Comparison of ENCODE assay signal across 16 mouse cellular contexts in genomic region chr7:144933336-144933735, GRCm38 (mm10). TPM values are rescaled to one million over a fixed set of nuclear protein-coding genes. Genes with fewer than 3 reads are reported as not detected.
DNase-seq lines count a peak whose midpoint lies in the region; ATAC-seq lines count a peak whose summit lies in the region.
"Had no signal": no experiment of that assay in that cellular context is flagged by ENCODE, and none has a peak within 500 bp of the region (broad histone marks: within the 10 kb centered on the region; RNA-seq: fewer than 3 reads in every experiment).

No protein-coding gene starts in this region.

- peak; percentile 24 for DNase-seq in cerebellum, adult 9-10 months
- DNase-seq in cerebellum, adult 11 months, result no peak
- peak; percentile 60 to 66 for DNase-seq in heart, postnatal 10 days
- peak; percentile 72 for DNase-seq in adrenal gland, postnatal 10 days
- peak; percentile 46 for DNase-seq in kidney, postnatal 10 days
- no peak for DNase-seq in ovary, postnatal 10 days (ENCODE audit: low spot score)
- no peak for DNase-seq in layer of hippocampus, adult 11-12 months (ENCODE audit: low spot score)
- DNase-seq: right cerebral cortex, adult 18-20 months had no signal

- WGBS in heart, embryonic 12.5 days, result 84% methylated on average over 3 of the region's 3 CpGs

- H3K9me3 ChIP-seq in heart, embryonic 12.5 days (replicated peaks), result no peaks in the 10 kb centered on the region
- H3K9me3 ChIP-seq: heart, embryonic 15.5 days; limb, embryonic 15.5 days; lung, embryonic 15.5 days; neural tube, embryonic 13.5 days had no signal

- no peak overlapping the region for H3K27ac ChIP-seq in heart, embryonic 12.5 days (ENCODE audit: poor library complexity, severe bottlenecking)
- H3K27ac ChIP-seq: heart, embryonic 15.5 days; hindbrain, postnatal 0 days; left cerebral cortex, adult 2 months; limb, embryonic 15.5 days; lung, embryonic 15.5 days; neural tube, embryonic 13.5 days had no signal

- no peaks in the 10 kb centered on the region for H3K27me3 ChIP-seq in heart, embryonic 12.5 days (replicated peaks)
- H3K27me3 ChIP-seq: heart, embryonic 15.5 days; limb, embryonic 15.5 days had no signal

- peaks cover 67% of the 10 kb centered on the region for H3K36me3 ChIP-seq in heart, embryonic 12.5 days

- no peak overlapping the region for H3K4me2 ChIP-seq in heart, embryonic 12.5 days
- H3K4me2 ChIP-seq: heart, embryonic 15.5 days; limb, embryonic 15.5 days; lung, embryonic 15.5 days; neural tube, embryonic 13.5 days had no signal

- no peak overlapping the region for H3K9ac ChIP-seq in heart, embryonic 12.5 days
- H3K9ac ChIP-seq: heart, embryonic 15.5 days; limb, embryonic 15.5 days; lung, embryonic 15.5 days; neural tube, embryonic 13.5 days had no signal

- intact Hi-C loops in heart, postnatal 10 days (cut with DNase I), result no loop called here

- ATAC-seq in heart, embryonic 12.5 days (ENCODE audit: insufficient number of reproducible peaks, low FRiP score), result no peak
- ATAC-seq: hindbrain, postnatal 0 days had no signal

- H3K4me1 ChIP-seq in heart, embryonic 12.5 days (replicated peaks), result peaks cover 18% of the 10 kb centered on the region

- no peak overlapping the region for H3K4me3 ChIP-seq in heart, embryonic 12.5 days
- H3K4me3 ChIP-seq: heart, embryonic 15.5 days; left cerebral cortex, adult 2 months; limb, embryonic 15.5 days; lung, embryonic 15.5 days; neural tube, embryonic 13.5 days had no signal

RNA-seq across cellular contexts. Expression of gene Ccnd1, which starts 6.4 kb away (rescaled TPM):
- total RNA-seq in heart, postnatal 10 days (2021), result 100 to 1,000 TPM in 1 of 2 experiments, 10 to 100 TPM in 1; 89.8 to 102 TPM
- 81.2 and 89.9 TPM in 2 replicates for polyA plus RNA-seq in heart, embryonic 12.5 days (2016; fragmentation: Nextera tagmentation; extraction: Ambion mirVana)
- total RNA-seq in adrenal gland, postnatal 10 days (2021), result 10 to 100 TPM; 72.7 to 80.8 TPM

RNA-seq across cellular contexts. Expression of gene LTO1, which starts 18.4 kb away (rescaled TPM):
- total RNA-seq in heart, postnatal 10 days (2021), result 10 to 100 TPM; 13.6 to 16.2 TPM
- 20.1 and 21.4 TPM in 2 replicates for polyA plus RNA-seq in heart, embryonic 12.5 days (2016; fragmentation: Nextera tagmentation; extraction: Ambion mirVana)
- 10 to 100 TPM; 25.6 to 26.2 TPM for total RNA-seq in adrenal gland, postnatal 10 days (2021)

RNA-seq across cellular contexts. Expression of gene Fgf15, which starts 37.0 kb away (rescaled TPM):
- total RNA-seq in heart, postnatal 10 days (2021), result not detected
- polyA plus RNA-seq in heart, embryonic 12.5 days (2016; fragmentation: Nextera tagmentation; extraction: Ambion mirVana), result 0.10 TPM in 1 of 2 replicates, not detected in the other
- total RNA-seq in adrenal gland, postnatal 10 days (2021), result not detected
- total RNA-seq: left cerebral cortex, adult 2 months; megakaryocyte, adult 5-6 weeks had no signal
- polyA plus RNA-seq: heart, embryonic 15.5 days; limb, embryonic 15.5 days; lung, embryonic 15.5 days had no signal

Comparison
In these comparisons a context has a peak if more than half of its experiments do, and no peak if none do; other contexts are left out.
1. DNase-seq: peak in cerebellum, adult 9-10 months (single experiment), heart, postnatal 10 days (2 of 2), adrenal gland, postnatal 10 days (single experiment) and kidney, postnatal 10 days (single experiment); none in cerebellum, adult 11 months (single experiment), ovary, postnatal 10 days (single experiment) and layer of hippocampus, adult 11-12 months (single experiment).